In the genomic region with DNA sequence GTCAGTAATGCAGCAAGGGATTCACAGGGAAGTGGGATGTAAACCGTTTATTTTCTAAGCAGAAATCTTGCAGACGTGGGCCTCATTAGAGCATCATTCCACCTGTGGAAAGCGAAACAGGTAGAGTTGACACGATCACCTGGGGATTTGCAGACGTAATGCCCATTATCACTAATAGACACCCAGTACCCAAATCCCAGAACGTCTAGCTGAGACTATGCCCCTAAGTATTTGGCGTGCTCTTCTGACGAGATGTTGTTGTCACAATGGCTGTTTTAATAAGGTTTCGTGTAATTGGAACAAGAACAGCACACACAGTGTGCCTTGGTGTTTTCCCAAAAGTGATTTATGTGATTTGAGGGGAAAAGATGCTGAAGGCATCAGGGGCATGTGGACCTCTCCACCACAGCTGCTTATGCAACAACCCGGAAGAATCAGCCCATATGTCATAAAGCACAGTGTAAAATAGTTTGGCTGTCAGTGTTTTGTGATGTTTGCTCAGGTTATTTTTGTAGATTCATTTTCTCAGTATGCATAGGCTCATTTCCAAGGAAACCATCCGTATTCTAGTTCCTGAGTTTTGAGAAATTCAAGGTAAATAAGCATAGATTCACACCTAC, we compare ENCODE assay signal across 27 mouse cellular contexts. TPM values are rescaled to one million over a fixed set of nuclear protein-coding genes. Genes with fewer than 3 reads are reported as not detected.
A peak's percentile ranks its signal among the peaks of the same experiment; 100 is the strongest.
DNase-seq lines count a peak whose midpoint lies in the region; ATAC-seq and TF ChIP-seq lines count a peak whose summit lies in the region.
"Had no signal": no experiment of that assay in that cellular context is flagged by ENCODE, and none has a peak within 500 bp of the region (broad histone marks: within the 10 kb centered on the region; RNA-seq: fewer than 3 reads in every experiment).

No protein-coding gene starts in this region.

- no peak for TF ChIP-seq CTCF in layer of hippocampus, adult 2 months (conservative IDR thresholded peaks at IDR 0.05)

- no peak for DNase-seq in frontal cortex, postnatal 14 days (ENCODE audit: low spot score in 2 of 2)
- DNase-seq in layer of hippocampus, adult 2 months (ENCODE audit: low spot score in 2 of 2): peak in 1 of 2 experiments; percentile 38
- no peak for DNase-seq in layer of hippocampus, postnatal 25 days (ENCODE audit: extremely low spot score in 1 of 2, low spot score in 1 of 2)
- peak; percentile 41 for DNase-seq in brain, adult 2 months (ENCODE audit: low read depth, low spot score)
- DNase-seq in layer of hippocampus, adult 9-11 months: peak; percentile 34
- DNase-seq in cerebellum, adult 9-11 months: no peak
- DNase-seq: adrenal gland, postnatal 25 days; cerebellum, adult 11 months; cerebellum, postnatal 14 days; gastrocnemius, postnatal 14 days; heart, adult 11 months; heart, postnatal 14 days; kidney, adult 9 months; kidney, postnatal 14 days; left cerebral cortex, postnatal 4 days; liver, postnatal 0 days; right cerebral cortex, postnatal 14 days had no signal

- H3K4me3 ChIP-seq in layer of hippocampus, adult 2 months: no peak overlapping the region
- H3K4me3 ChIP-seq: embryonic facial prominence, embryonic 12.5 days; forebrain, embryonic 15.5 days; heart, embryonic 13.5 days; neural tube, embryonic 12.5 days had no signal

- H3K27ac ChIP-seq in layer of hippocampus, adult 2 months: peak overlapping the region; percentile 76
- H3K27ac ChIP-seq: embryonic facial prominence, embryonic 12.5 days; forebrain, embryonic 15.5 days; heart, embryonic 13.5 days; hindbrain, embryonic 14.5 days; macrophage; neural tube, embryonic 12.5 days; stomach, postnatal 0 days had no signal

- peak; percentile 65 for ATAC-seq in frontal cortex, adult (ENCODE audit: low TSS enrichment)
- ATAC-seq: forebrain, embryonic 15.5 days; intestine, embryonic 16.5 days; liver, postnatal 0 days; lung, postnatal 0 days had no signal

RNA-seq across cellular contexts. Expression of a gene that starts 40.2 kb away (rescaled TPM):
- total RNA-seq in layer of hippocampus, adult 2 months (2021): 100 to 1,000 TPM in 1 of 2 experiments, 10 to 100 TPM in 1; 98.8 to 106 TPM
- 100 to 1,000 TPM in 1 of 2 experiments, 10 to 100 TPM in 1; 96.2 to 111 TPM for total RNA-seq in layer of hippocampus, postnatal 25 days (2021)

Comparison
In these comparisons a context has a peak if more than half of its experiments do, and no peak if none do; other contexts are left out.
1. DNase-seq: peak in brain, adult 2 months (single experiment) and layer of hippocampus, adult 9-11 months (single experiment); none in frontal cortex, postnatal 14 days (0 of 2), layer of hippocampus, postnatal 25 days (0 of 2) and cerebellum, adult 9-11 months (single experiment).